Mouse (Mus musculus) spleen, postnatal 10 days (tissue): ENCODE results near the gene Pou5f1.

Source experiments
- DNase-seq, 2 experiments: peaks; one replicate each; pipeline ENCODE4 v3.0.0; 2021 to 2022; ENCODE audit warnings: low spot score in 2 of 2

Pou5f1 gene

GRCm38 (mm10) chr17:35550143-35550494 is 44.3 kb downstream of the Pou5f1 start:
- DNase-seq = no peak

GRCm38 (mm10) chr17:35550871-35551270 is 45.1 kb downstream of the Pou5f1 start:
- no peak for DNase-seq

GRCm38 (mm10) chr17:35551881-35552414 is 46.1 kb downstream of the Pou5f1 start, which contains the start of gene Cdsn:
Gene Cdsn (plus strand): TSS chr17:35552128.
- no peak for DNase-seq

- no peak for DNase-seq
Measured at GRCm38 (mm10) chr17:35554321-35554720, 48.5 kb downstream of the Pou5f1 start.

- DNase-seq = no peak
Measured at GRCm38 (mm10) chr17:35554761-35555397, 49.1 kb downstream of the Pou5f1 start.

GRCm38 (mm10) chr17:35556186-35556765 is 50.5 kb downstream of the Pou5f1 start:
- no peak for DNase-seq

- DNase-seq = peak in 1 of 2 experiments; percentile 52
Measured at GRCm38 (mm10) chr17:35556812-35557211, 51.0 kb downstream of the Pou5f1 start.

GRCm38 (mm10) chr17:35557351-35557750 is 51.5 kb downstream of the Pou5f1 start:
- no peak for DNase-seq

GRCm38 (mm10) chr17:35558216-35558615 is 52.4 kb downstream of the Pou5f1 start:
- DNase-seq = no peak
